Mouse (Mus musculus): ENCODE measurements at regions not wholly inside any gene's neighbourhood (a gene's known extent, or its start where the extent isn't known, plus 50 kb on each side); places are given as distances from the start of the nearest gene placed in this dataset.

DNA sequence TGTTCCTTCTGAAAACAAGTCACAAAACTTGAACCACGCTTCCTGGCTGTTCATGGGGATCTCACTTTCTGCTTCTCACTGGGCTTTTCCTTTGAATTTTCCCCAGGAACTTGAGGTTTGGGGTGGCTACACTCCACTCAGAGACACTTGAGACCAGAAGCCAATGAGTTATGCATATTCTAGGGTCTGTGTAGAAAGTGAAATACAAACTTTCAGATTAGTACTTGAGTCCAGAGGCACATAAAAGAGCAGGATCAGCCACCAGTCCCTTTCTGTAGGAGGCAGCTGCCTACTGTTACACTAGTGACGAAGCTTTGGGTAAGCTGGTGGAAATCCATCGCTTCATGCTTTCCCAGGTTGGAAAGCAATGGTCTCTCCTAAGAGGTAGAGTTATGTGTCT is 60.4 kb upstream of the Serpine2 start:
- no peak for DNase-seq (ENCODE audit: low spot score)

DNA sequence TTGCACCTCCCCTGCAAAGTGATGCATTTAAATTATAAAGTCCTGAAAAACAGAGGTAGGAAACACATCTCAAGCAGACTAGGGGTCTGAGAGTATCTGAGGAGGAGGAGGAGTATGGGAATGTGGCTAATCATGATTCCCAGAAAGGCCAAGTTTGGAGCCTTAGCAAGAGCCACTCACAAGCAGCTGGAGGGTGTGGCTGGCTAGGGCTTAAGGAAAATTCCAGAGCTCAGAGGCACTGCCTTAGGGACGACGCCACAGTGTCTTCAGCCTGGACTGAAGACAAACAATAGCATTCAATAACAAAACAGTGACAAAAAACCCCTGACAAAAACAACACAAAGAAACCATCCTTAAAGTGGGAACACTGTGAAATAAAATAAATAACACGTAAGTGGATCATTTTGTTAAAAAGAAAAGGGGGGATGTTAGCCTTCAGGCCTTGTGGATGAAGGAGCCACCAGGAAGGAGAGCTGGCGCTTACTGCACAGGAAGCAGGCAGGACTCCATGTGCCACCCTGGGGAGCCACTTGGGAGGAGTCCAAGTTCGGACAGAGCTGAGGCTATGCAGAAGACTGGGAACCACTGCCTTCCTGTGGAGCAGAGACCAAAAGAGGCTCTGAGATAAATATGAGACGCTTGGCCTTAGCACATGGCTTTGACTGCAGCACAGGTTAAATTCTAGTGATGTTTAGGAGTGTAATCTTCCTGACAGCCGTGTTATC is 56.6 kb upstream of the Serpine2 start:
- DNase-seq (ENCODE audit: low spot score), result no peak

Measured in thymus, postnatal 0 days (tissue).